Mouse (Mus musculus) C2C12 (cell line): Measurements from ENCODE around the gene Abcc9.

Experiments
- CEBPB ChIP-seq: IDR thresholded peaks from one replicate; pipeline ENCODE4 v1.6.1; 2011; ENCODE audit warnings: low read depth, mild to moderate bottlenecking, control low read depth, moderate library complexity
- CTCF ChIP-seq: IDR thresholded peaks from one replicate; pipeline ENCODE4 v1.5.1; 2011; ENCODE audit not compliant: control insufficient read depth, insufficient read depth, insufficient read length
- FOSL1 ChIP-seq: IDR thresholded peaks from one replicate; pipeline ENCODE4 v1.8.0; 2011; ENCODE audit warnings: mild to moderate bottlenecking, low read length; ENCODE audit not compliant: poor library complexity, insufficient read depth, severe bottlenecking
- MAX ChIP-seq: IDR thresholded peaks from one replicate; pipeline ENCODE4 v1.6.1; 2011; ENCODE audit warnings: mild to moderate bottlenecking, control low read depth
- MYOD1 ChIP-seq: IDR thresholded peaks from one replicate; pipeline ENCODE4 v1.6.1; 2011; ENCODE audit warnings: low read depth; ENCODE audit not compliant: control insufficient read depth, insufficient read length
- USF1 ChIP-seq: IDR thresholded peaks from one replicate; pipeline ENCODE4 v1.6.1; 2011; ENCODE audit warnings: low read depth, mild to moderate bottlenecking, control low read depth, moderate library complexity

DNA sequence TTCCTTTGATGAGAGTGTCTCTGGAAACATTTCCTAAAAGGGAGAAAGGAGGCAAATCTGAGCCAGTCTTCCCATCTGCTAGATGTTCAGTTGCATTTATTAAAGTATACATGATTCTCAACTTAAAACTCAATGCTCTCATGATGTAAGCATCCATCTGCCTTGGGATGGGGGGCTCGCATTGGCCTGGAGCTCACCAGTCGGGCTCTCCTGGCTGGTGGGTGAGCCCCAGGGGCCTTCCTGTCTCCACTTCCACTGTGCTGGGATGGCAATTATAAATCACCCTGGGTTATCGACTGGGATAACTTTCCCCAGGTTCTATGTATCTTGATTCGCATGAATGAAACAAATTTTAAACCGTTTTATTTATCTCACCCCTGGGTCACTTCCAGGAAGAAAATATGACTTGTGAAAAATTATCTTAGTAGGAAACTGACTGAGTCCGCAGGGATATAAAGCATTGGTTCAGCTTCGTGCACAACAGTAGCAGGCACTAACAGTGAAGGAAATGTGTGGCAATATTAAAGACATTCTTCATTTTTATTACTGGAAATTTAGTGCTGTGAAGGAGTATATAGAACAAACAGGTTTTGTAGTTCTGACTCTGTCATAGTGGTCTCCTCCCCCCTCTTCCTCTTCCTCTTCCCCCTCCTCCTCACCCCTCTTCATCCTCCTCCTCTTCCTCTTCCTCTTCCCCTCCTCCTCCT is 19.0 kb downstream of the Abcc9 start:
- TF ChIP-seq CTCF (no peak), MYOD1 (no peak), CEBPB (no peak), MAX (no peak), USF1 (no peak), FOSL1 (no peak)
